Mouse (Mus musculus) hindbrain, postnatal 0 days (tissue): ENCODE results near the gene Itgb1bp1. TPM values are rescaled to one million over a fixed set of nuclear protein-coding genes. Genes with fewer than 3 reads are reported as not detected.

Source experiments
- ATAC-seq: fragments of 200-750 bp; cut with Nextera tagmentation; 2 replicates; pipeline ENCODE4 v1.8.0; 2017; ENCODE audit warnings: mild to moderate bottlenecking, moderate TSS enrichment, moderate library complexity
- DNase-seq: peaks from one replicate; pipeline ENCODE4 v3.0.0-alpha.2; 2015; ENCODE audit warnings: low spot score
- H3K27ac ChIP-seq: fragments of 300-500 bp; sonication (generic); 2 replicates; pipeline ENCODE4 v1.5.1; 2014; ENCODE audit warnings: mild to moderate bottlenecking
- H3K27me3 ChIP-seq: fragments of 300-500 bp; sonication (generic); 2 replicates; pipeline ENCODE4 v1.6.1; 2014; ENCODE audit warnings: low read length, mixed read lengths; ENCODE audit not compliant: insufficient read depth
- H3K36me3 ChIP-seq: fragments of 300-500 bp; sonication (generic); 2 replicates; pipeline ENCODE4 v1.6.1; 2014; ENCODE audit warnings: low read length, mixed read lengths; ENCODE audit not compliant: insufficient read depth
- H3K4me1 ChIP-seq: fragments of 300-500 bp; sonication (generic); 2 replicates; pipeline ENCODE4 v1.6.1; 2014; ENCODE audit warnings: antibody characterized with exemption, low read length, mixed read lengths; ENCODE audit not compliant: insufficient read depth
- H3K4me2 ChIP-seq: fragments of 300-500 bp; sonication (generic); 2 replicates; pipeline ENCODE4 v1.6.1; 2014; ENCODE audit warnings: low read depth, mild to moderate bottlenecking, low read length, moderate library complexity, mixed read lengths
- H3K4me3 ChIP-seq: fragments of 300-500 bp; sonication (generic); 2 replicates; pipeline ENCODE4 v1.5.1; 2014; ENCODE audit warnings: low read length
- H3K9ac ChIP-seq: fragments of 300-500 bp; sonication (generic); replicated peaks from 2 replicates; pipeline ENCODE4 v1.6.1; 2014; ENCODE audit warnings: mild to moderate bottlenecking, low read length, moderate library complexity, mixed read lengths
- H3K9me3 ChIP-seq: fragments of 300-500 bp; sonication (generic); 2 replicates; pipeline ENCODE4 v1.6.1; 2016; ENCODE audit warnings: low read length, mixed read lengths
- CTCF ChIP-seq: IDR thresholded peaks from 2 replicates; pipeline ENCODE4 v1.5.1; 2016; ENCODE audit warnings: antibody characterized with exemption, control low read depth, low read depth
- WGBS: fragments of 180-500 bp; shearing (Covaris S2); extraction: QIAGEN DNeasy Blood & Tissue Kit; methylation state at CpG from one replicate; pipeline ENCODE4 v1.1.7; 2014; 5-methylcytosine and 5-hydroxymethylcytosine counted together
- polyA plus RNA-seq: library from polyadenylated mRNA; unstranded; fragments of >200 nt; fragmentation: Nextera tagmentation; extraction: Ambion mirVana; gene quantifications from 2 replicates; pipeline ENCODE4 v1.2.1, GENCODE M21; 2015
- total RNA-seq: library from RNA; depleted of rRNA; stranded (reverse); fragments of >200 nt; gene quantifications from 2 replicates; pipeline ENCODE4 v1.2.3, GENCODE M21; 2014; rRNA removed

Itgb1bp1 gene
- total and polyA plus RNA-seq, 2 experiments from 2014 or later = 21.1 to 38.5 TPM

- H3K4me1 ChIP-seq = no peaks in the 10 kb centered on the region
- H3K36me3 ChIP-seq = no peaks in the 10 kb centered on the region; the same call in 1 of the 2 replicates
- H3K9ac ChIP-seq = no peak overlapping the region
- no peak for ATAC-seq
- 98% methylated on average over 3 of the region's 3 CpGs for WGBS
- no peak for TF ChIP-seq CTCF
- H3K4me3 ChIP-seq = no peak overlapping the region
- H3K27ac ChIP-seq = no peak overlapping the region
- H3K27me3 ChIP-seq = no peaks in the 10 kb centered on the region
- no peak overlapping the region for H3K4me2 ChIP-seq
- DNase-seq = no peak
- no peaks in the 10 kb centered on the region for H3K9me3 ChIP-seq
Observed at GRCm38 (mm10) chr12:21195497-21195896, 90.6 kb downstream of the Itgb1bp1 start.

DNA sequence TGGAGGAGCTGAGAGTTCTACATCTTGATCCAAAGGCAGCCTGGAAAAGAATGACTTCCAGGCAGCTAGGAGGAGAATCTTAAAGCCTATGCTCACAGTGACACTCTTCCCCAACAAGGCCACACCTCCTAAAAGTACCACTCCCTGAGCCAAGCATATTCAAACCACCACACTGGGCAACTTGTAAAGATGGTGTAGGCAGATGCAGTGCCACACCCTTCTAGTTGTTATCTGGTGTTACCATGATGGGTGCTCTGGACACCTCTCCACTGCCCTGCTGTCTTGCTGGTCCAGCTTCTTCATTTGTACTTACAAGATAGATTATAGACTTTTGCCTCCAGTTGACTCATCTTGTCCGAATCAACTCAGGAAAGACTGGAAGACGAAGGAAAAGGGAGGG is 94.5 kb downstream of the Itgb1bp1 start:
- Histone ChIP-seq H3K4me1 (no peaks in the 10 kb centered on the region), H3K27ac (no peak overlapping the region), H3K9me3 (no peaks in the 10 kb centered on the region), H3K9ac (no peak overlapping the region), H3K4me3 (no peak overlapping the region), H3K27me3 (no peaks in the 10 kb centered on the region), H3K4me2 (no peak overlapping the region), H3K36me3 (no peaks in the 10 kb centered on the region)
- TF ChIP-seq CTCF = no peak
- no peak for ATAC-seq
- 91% methylated on average over 2 of the region's 2 CpGs for WGBS
- no peak for DNase-seq

Other genes starting within 250 kb of the Itgb1bp1 start
- 39.6 and 41.7 TPM in 2 replicates for gene Cpsf3, start 893 bp downstream of the Itgb1bp1 start, total RNA-seq
- gene Cpsf3, start 893 bp downstream of the Itgb1bp1 start, polyA plus RNA-seq = 69.5 and 69.7 TPM in 2 replicates
- 33.1 and 33.2 TPM in 2 replicates for gene Iah1, start 30.1 kb upstream of the Itgb1bp1 start, total RNA-seq
- 31.2 and 37.0 TPM in 2 replicates for gene Iah1, start 30.1 kb upstream of the Itgb1bp1 start, polyA plus RNA-seq
- 16.4 and 18.9 TPM in 2 replicates for gene Adam17, start 87.3 kb upstream of the Itgb1bp1 start, total RNA-seq
- gene Adam17, start 87.3 kb upstream of the Itgb1bp1 start, polyA plus RNA-seq = 13.9 and 15.7 TPM in 2 replicates
- 579 and 622 TPM in 2 replicates for gene Ywhaq, start 131.4 kb upstream of the Itgb1bp1 start, total RNA-seq
- gene Ywhaq, start 131.4 kb upstream of the Itgb1bp1 start, polyA plus RNA-seq = 1,086 and 1,131 TPM in 2 replicates